Mouse (Mus musculus): ENCODE measurements at regions not wholly inside any gene's neighbourhood (a gene's known extent, or its start where the extent isn't known, plus 50 kb on each side); places are given as distances from the start of the nearest gene placed in this dataset.

DNA sequence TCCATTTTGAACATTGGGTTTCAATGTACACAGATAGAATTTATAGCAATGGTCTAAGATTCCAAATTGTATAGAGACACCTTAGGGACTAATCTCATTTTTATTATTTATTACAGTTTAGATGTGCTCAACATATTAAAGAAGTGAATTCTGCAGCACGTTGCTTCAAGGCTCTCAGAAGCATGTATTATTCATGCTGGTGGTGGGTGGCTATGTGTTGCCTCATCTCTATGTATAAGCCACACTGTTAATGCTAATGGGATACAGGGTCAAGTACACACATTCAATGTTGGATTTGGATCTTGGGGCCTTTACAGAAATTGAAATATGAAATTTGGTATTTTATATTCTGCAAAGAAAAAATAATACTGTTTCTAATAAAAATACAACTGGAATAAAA is 131.9 kb upstream of the Fndc3a start:
- TF ChIP-seq CTCF (IDR thresholded peaks at IDR 0.05; ENCODE audit: insufficient read depth, low read length) (no peak), POLR2A (IDR thresholded peaks at IDR 0.05; ENCODE audit: borderline replicate concordance, extremely low read depth, low read depth, low read length) (no peak)
- Histone ChIP-seq H3K4me3 (replicated peaks; ENCODE audit: extremely low read depth, low read depth, low read length) (no peak overlapping the region), H3K4me1 (ENCODE audit: control insufficient read depth, insufficient read depth, low read length) (no peaks in the 10 kb centered on the region; the same call in 1 of the 2 replicates)
- WGBS: 71% methylated on average over 1 of the region's 1 CpGs
- DNase-seq: no peak

DNA sequence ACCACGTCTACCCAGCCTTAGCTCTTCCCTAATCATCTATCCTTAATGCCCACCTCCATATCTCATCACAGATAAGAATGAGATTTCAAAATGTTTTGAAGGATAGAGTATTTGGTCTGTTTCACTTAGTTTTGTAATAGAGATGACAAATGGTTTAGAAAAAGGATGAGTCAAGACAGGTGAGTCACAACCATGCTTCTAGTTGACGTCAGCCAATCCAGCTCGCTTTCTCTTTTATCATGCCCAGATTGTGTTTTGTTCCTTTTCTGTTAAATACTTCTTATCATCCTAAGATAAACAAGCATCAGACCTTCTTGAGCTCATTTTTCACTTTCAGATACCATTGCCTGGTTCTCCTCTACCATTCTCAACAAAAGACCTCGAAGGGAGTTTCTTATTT is 125.4 kb upstream of the Fndc3a start:
- Histone ChIP-seq H3K4me1 (ENCODE audit: control insufficient read depth, insufficient read depth, low read length) (no peaks in the 10 kb centered on the region), H3K4me3 (replicated peaks; ENCODE audit: extremely low read depth, low read depth, low read length) (no peak overlapping the region)
- 77% methylated on average over 4 of the region's 4 CpGs for WGBS
- no peak for DNase-seq
- no peak for TF ChIP-seq POLR2A (IDR thresholded peaks at IDR 0.05; ENCODE audit: borderline replicate concordance, extremely low read depth, low read depth, low read length)

DNA sequence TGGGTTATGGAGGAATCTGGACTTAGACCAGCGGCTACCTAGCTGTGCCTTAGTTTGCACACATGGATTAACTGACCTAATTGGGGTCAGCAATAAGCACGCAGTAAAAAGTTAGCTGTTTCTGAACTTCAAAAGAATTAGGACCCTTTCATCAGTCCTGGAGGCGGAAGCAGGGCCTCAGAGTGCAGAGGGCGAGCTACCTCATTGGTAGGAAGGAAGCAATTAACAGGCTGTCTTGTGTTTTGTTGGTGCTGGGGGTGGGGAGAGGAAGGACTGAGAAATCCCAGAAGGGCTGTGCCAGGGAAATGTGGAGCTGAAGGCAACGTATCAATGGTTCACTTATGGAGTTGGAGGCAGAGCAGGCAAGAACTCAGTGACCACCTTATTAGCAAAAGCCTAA is 119.5 kb upstream of the Fndc3a start:
- TF ChIP-seq POLR2A (IDR thresholded peaks at IDR 0.05; ENCODE audit: borderline replicate concordance, extremely low read depth, low read depth, low read length): no peak
- no peak overlapping the region for H3K4me3 ChIP-seq (replicated peaks; ENCODE audit: extremely low read depth, low read depth, low read length)
- no peaks in the 10 kb centered on the region for H3K4me1 ChIP-seq (ENCODE audit: control insufficient read depth, insufficient read depth, low read length)
- 42% methylated on average over 5 of the region's 5 CpGs for WGBS
- DNase-seq: no peak

DNA sequence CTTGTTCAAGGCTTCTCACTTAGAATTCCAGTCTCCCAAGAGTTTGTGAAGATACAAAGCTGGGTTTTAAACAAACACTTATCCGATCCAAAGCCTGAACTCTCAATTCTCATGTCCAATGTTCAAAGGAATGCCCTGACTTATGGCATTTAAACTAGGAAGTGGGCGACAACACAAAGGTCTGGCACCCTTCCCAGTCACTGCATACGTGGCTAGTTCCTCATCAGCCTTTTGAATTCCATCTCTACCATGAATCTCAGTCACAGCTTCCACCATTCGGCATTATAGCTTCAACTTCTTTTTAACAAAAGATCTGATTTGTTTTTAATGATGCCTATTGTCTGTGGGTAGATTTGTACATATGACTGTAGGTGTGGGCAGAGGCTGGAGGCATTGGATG is 115.7 kb upstream of the Fndc3a start:
- TF ChIP-seq POLR2A (IDR thresholded peaks at IDR 0.05; ENCODE audit: borderline replicate concordance, extremely low read depth, low read depth, low read length): no peak
- TF ChIP-seq CTCF (IDR thresholded peaks at IDR 0.05; ENCODE audit: insufficient read depth, low read length): no peak
- Histone ChIP-seq H3K4me3 (replicated peaks; ENCODE audit: extremely low read depth, low read depth, low read length) (no peak overlapping the region), H3K4me1 (ENCODE audit: control insufficient read depth, insufficient read depth, low read length) (0 out of 2 replicates have a peak, but pooled peaks cover 2% of the 10 kb centered on the region)
- 20% methylated on average over 4 of the region's 4 CpGs for WGBS
- no peak for DNase-seq

DNA sequence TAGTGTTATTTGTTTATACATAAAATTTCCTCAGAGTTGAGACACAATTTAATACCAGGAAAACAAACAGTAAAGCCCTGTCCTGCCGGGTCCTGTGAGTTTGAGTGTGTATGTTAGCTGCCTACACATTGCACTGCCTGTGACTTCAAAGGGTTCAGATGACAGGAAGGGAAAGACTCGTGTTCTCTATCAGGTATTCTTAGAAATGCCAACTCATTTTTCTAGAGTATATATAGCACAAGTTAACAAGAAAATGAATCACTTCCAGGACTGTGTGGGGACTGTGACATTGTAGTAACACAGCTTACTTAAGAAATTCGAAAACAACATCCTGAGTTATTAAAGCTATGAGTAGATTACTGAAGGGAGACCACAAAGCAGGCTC is 112.4 kb upstream of the Fndc3a start:
- WGBS: 16% methylated on average over 3 of the region's 3 CpGs
- DNase-seq: no peak
- no peak for TF ChIP-seq CTCF (IDR thresholded peaks at IDR 0.05; ENCODE audit: insufficient read depth, low read length)
- no peak for TF ChIP-seq POLR2A (IDR thresholded peaks at IDR 0.05; ENCODE audit: borderline replicate concordance, extremely low read depth, low read depth, low read length)
- 0 out of 2 replicates have a peak, but pooled peaks cover 2% of the 10 kb centered on the region for H3K4me1 ChIP-seq (ENCODE audit: control insufficient read depth, insufficient read depth, low read length)
- H3K4me3 ChIP-seq (replicated peaks; ENCODE audit: extremely low read depth, low read depth, low read length): no peak overlapping the region

DNA sequence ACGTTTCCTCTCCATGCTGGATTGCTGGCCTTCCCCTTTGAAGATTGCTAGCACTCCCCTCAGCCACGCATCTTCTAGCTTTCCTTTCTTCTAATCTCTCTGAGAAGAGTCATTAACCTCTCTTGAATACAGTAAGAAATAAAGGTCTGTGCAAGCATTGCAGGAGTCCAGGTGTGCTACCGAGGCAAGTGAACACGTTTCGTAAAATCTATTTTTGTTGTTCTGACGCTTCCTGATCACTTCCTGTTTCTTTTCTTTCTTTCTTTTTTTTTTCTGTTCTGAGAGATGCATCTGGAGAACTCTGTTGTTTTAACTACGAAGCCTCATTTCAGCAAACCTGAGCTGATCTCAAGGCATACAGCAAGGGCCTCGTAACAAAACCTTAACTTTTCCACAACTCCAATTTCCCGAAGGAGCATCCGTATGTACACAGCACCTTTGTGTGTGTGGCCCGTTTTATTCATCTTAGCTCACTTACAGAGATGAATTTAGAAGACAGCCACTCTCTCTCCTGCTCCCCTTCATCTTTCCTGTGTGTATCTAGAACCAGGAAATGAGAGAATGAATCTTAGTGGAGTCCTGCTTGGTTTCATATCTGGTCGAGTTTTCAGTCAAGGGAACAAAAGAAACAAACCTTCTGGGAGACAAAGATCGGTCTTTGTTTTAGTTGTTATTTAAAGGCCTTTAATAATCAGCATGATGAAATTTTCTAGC is 111.9 kb upstream of the Fndc3a start:
- 54% methylated on average over 13 of the region's 13 CpGs for WGBS
- Histone ChIP-seq H3K4me1 (ENCODE audit: control insufficient read depth, insufficient read depth, low read length) (0 out of 2 replicates have a peak, but pooled peaks cover 2% of the 10 kb centered on the region), H3K4me3 (replicated peaks; ENCODE audit: extremely low read depth, low read depth, low read length) (no peak overlapping the region)
- DNase-seq: no peak
- TF ChIP-seq CTCF (IDR thresholded peaks at IDR 0.05; ENCODE audit: insufficient read depth, low read length) (no peak), POLR2A (IDR thresholded peaks at IDR 0.05; ENCODE audit: borderline replicate concordance, extremely low read depth, low read depth, low read length) (no peak)

DNA sequence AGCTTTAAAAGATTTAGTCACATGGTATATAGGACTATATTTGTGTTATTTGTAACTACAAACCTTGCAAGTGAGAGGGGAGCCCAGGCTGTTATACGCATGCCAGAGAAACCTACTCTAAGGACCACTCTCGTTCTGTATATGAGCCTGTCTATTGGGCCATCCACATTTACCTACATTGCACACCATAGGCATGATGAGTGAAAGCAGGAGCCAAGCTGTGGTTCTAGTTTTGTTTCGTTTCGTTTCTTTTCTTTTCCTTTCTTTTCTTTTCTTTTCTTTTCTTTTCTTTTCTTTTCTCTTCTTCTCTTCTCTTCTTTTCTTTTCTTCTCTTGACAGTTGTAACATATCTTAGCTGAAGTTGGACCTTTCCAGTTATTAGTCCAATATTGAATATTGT is 109.2 kb upstream of the Fndc3a start:
- Histone ChIP-seq H3K4me3 (replicated peaks; ENCODE audit: extremely low read depth, low read depth, low read length) (no peak overlapping the region), H3K4me1 (ENCODE audit: control insufficient read depth, insufficient read depth, low read length) (0 out of 2 replicates have a peak, but pooled peaks cover 2% of the 10 kb centered on the region)
- DNase-seq: no peak
- WGBS: 97% methylated on average over 4 of the region's 4 CpGs
- no peak for TF ChIP-seq POLR2A (IDR thresholded peaks at IDR 0.05; ENCODE audit: borderline replicate concordance, extremely low read depth, low read depth, low read length)

DNA sequence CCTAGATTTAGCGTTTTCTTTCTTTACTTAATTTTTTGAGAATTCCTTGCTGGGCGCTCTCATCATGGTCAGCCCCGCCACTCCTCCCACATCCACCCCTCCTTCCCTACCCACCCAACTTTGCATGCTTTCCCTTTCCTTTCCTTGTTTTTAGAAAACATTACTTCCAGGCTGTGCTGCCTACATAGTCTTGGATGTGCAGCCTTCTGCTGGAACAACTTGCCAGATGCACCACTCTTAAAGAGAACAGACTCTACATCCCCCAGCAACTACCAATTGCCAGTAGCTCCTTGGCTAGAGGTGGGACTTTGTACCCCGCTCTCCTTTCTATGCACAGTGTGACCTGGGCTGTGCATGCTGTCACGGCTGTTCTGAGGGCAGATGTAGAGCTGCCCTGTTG is 108.0 kb upstream of the Fndc3a start:
- TF ChIP-seq POLR2A (IDR thresholded peaks at IDR 0.05; ENCODE audit: borderline replicate concordance, extremely low read depth, low read depth, low read length) (no peak), CTCF (IDR thresholded peaks at IDR 0.05; ENCODE audit: insufficient read depth, low read length) (no peak)
- Histone ChIP-seq H3K4me3 (replicated peaks; ENCODE audit: extremely low read depth, low read depth, low read length) (no peak overlapping the region), H3K4me1 (ENCODE audit: control insufficient read depth, insufficient read depth, low read length) (0 out of 2 replicates have a peak, but pooled peaks cover 2% of the 10 kb centered on the region)
- DNase-seq: no peak
- 90% methylated on average over 5 of the region's 5 CpGs for WGBS

DNA sequence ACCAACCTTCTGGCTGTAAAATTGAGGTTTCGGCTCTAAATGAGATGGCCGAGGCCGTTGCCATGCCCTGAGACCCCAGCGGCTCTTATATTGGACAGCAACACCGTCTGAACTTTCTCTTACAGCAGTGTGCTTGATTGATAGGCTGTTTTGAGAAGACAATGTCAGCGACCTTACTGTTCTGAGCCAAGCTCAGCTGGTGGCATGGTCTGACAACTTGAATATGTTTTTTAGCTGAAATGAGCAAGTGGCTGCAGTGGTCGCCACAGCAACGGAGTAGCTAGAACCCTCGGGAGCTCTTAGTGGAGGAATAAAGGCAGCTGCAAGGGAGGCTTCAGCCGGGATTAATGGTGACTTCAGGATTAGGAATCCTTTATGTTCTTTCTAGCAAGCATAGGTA is 107.0 kb upstream of the Fndc3a start:
- WGBS: 34% methylated on average over 10 of the region's 10 CpGs
- Histone ChIP-seq H3K4me3 (replicated peaks; ENCODE audit: extremely low read depth, low read depth, low read length) (no peak overlapping the region), H3K4me1 (ENCODE audit: control insufficient read depth, insufficient read depth, low read length) (0 out of 2 replicates have a peak, but pooled peaks cover 2% of the 10 kb centered on the region)
- no peak for DNase-seq
- no peak for TF ChIP-seq POLR2A (IDR thresholded peaks at IDR 0.05; ENCODE audit: borderline replicate concordance, extremely low read depth, low read depth, low read length)
- no peak for TF ChIP-seq CTCF (IDR thresholded peaks at IDR 0.05; ENCODE audit: insufficient read depth, low read length)

DNA sequence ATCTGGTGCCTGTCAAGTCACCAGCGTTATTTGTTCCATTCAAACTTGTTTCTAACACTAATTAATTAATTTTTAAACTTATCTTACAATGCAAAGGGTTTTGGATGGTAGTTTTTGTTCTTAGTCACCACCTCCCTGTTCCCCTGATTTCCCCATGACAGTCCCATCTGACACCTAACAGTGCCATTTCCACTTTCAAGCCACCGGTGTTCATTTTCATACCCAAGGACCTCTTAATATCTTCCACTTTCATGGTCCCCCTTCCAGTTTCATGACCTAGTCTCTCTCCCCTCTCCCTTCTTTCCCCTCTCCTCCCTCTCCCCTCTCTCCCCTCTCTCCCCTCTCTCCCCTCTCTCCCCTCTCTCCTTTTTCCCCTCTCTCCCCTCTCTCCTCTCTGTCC is 99.3 kb upstream of the Fndc3a start:
- WGBS: 80% methylated on average over 2 of the region's 2 CpGs
- TF ChIP-seq POLR2A (IDR thresholded peaks at IDR 0.05; ENCODE audit: borderline replicate concordance, extremely low read depth, low read depth, low read length): no peak
- no peak for TF ChIP-seq CTCF (IDR thresholded peaks at IDR 0.05; ENCODE audit: insufficient read depth, low read length)
- no peaks in the 10 kb centered on the region for H3K4me1 ChIP-seq (ENCODE audit: control insufficient read depth, insufficient read depth, low read length)
- DNase-seq: no peak
- no peak overlapping the region for H3K4me3 ChIP-seq (replicated peaks; ENCODE audit: extremely low read depth, low read depth, low read length)

Data from lung, adult 2 months (tissue).